Comparison of ENCODE assay signal across 18 mouse cellular contexts in the genomic region with DNA sequence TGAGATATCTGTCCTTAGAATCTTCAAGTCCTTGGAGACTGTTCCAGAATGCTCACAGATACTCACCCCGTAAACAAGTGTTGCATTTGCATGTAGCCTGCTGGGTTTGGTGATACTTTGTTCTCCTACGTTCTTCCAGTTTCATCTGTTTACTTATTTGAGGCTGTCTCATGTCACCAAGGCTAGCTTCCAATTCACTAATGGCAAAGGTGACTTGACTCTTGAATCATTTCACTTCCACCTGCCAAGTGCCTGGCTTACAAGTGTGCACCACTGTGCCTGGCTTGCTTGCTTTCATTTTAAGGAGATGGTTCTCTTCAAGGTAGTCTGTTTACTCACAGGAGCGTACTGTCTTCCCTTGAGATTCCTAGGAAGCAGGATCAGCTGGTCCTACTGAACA. TPM values are rescaled to one million over a fixed set of nuclear protein-coding genes. Genes with fewer than 3 reads are reported as not detected.
"Had no signal": no experiment of that assay in that cellular context is flagged by ENCODE, and none has a peak within 500 bp of the region (broad histone marks: within the 10 kb centered on the region; RNA-seq: fewer than 3 reads in every experiment).

No protein-coding gene starts in this region.

- H3K27ac ChIP-seq: midbrain, embryonic 10.5 days; midbrain, embryonic 13.5 days; midbrain, embryonic 15.5 days; neural tube, embryonic 13.5 days; neural tube, embryonic 15.5 days had no signal

- H3K27me3 ChIP-seq: neural tube, embryonic 15.5 days had no signal

- H3K9ac ChIP-seq: lung, embryonic 14.5 days; midbrain, embryonic 13.5 days; midbrain, embryonic 15.5 days; neural tube, embryonic 13.5 days; neural tube, embryonic 15.5 days had no signal

- ATAC-seq: midbrain, embryonic 13.5 days; midbrain, embryonic 15.5 days had no signal

- H3K4me2 ChIP-seq: lung, embryonic 14.5 days; midbrain, embryonic 13.5 days; midbrain, embryonic 15.5 days; neural tube, embryonic 13.5 days; neural tube, embryonic 15.5 days had no signal

- DNase-seq: lung, adult 18-20 months; lung, embryonic 14.5 days; lung, postnatal 10 days; lung, postnatal 4 days; retina, postnatal 1 day; right cerebral cortex, postnatal 25 days; right cerebral cortex, postnatal 4 days; spleen, adult 18-20 months; thymus, adult 18-20 months; thymus, postnatal 14 days; thymus, postnatal 36 days had no signal

- H3K9me3 ChIP-seq: midbrain, embryonic 10.5 days; midbrain, embryonic 13.5 days; midbrain, embryonic 15.5 days; neural tube, embryonic 13.5 days; neural tube, embryonic 15.5 days had no signal

- H3K36me3 ChIP-seq: midbrain, embryonic 10.5 days; midbrain, embryonic 13.5 days; midbrain, embryonic 15.5 days; neural tube, embryonic 13.5 days; neural tube, embryonic 15.5 days had no signal

- H3K4me3 ChIP-seq: midbrain, embryonic 10.5 days; midbrain, embryonic 13.5 days; midbrain, embryonic 15.5 days; myocyte; neural tube, embryonic 13.5 days; neural tube, embryonic 15.5 days had no signal

- H3K4me1 ChIP-seq: midbrain, embryonic 10.5 days; midbrain, embryonic 13.5 days; neural tube, embryonic 13.5 days; neural tube, embryonic 15.5 days had no signal

RNA-seq across cellular contexts. Expression of a gene that starts 5.6 kb away (rescaled TPM):
- total RNA-seq: megakaryocyte-erythroid progenitor cell, adult 5-6 weeks had no signal
